Mouse (Mus musculus): ENCODE results near the gene Slc22a14. TPM values are rescaled to one million over a fixed set of nuclear protein-coding genes. Genes with fewer than 3 reads are reported as not detected.

Gene Slc22a14
- polyA plus RNA-seq, 1 experiment, result not detected

- H3K4me1 ChIP-seq (ENCODE audit: control insufficient read depth, insufficient read depth, low read length), result no peaks in the 10 kb centered on the region
- DNase-seq, result no peak
- no peak for TF ChIP-seq CTCF (IDR thresholded peaks at IDR 0.05; ENCODE audit: borderline replicate concordance, insufficient read depth, low read depth, low read length)
- TF ChIP-seq POLR2A (IDR thresholded peaks at IDR 0.05; ENCODE audit: borderline replicate concordance, insufficient read depth, low read length), result no peak
- H3K4me3 ChIP-seq (replicated peaks; ENCODE audit: insufficient read depth, low read depth, low read length), result no peak overlapping the region
- H3K27me3 ChIP-seq (ENCODE audit: control insufficient read depth, insufficient read depth, low read length), result no peaks in the 10 kb centered on the region
- WGBS, result 87% methylated on average over 6 of the region's 6 CpGs
- H3K27ac ChIP-seq (ENCODE audit: insufficient read depth, low read length), result no peak overlapping the region
Observed at GRCm38 (mm10) chr9:119355943-119356342, 9.4 kb downstream of the Slc22a14 start.

GRCm38 (mm10) chr9:119353926-119354325 lies 11.4 kb downstream of the Slc22a14 start:
- no peak for DNase-seq
- WGBS, result 81% methylated on average over 6 of the region's 6 CpGs
- Histone ChIP-seq H3K27ac (ENCODE audit: insufficient read depth, low read length) (no peak overlapping the region), H3K4me1 (ENCODE audit: control insufficient read depth, insufficient read depth, low read length) (no peaks in the 10 kb centered on the region), H3K4me3 (replicated peaks; ENCODE audit: insufficient read depth, low read depth, low read length) (no peak overlapping the region), H3K27me3 (ENCODE audit: control insufficient read depth, insufficient read depth, low read length) (no peaks in the 10 kb centered on the region)
- TF ChIP-seq CTCF (IDR thresholded peaks at IDR 0.05; ENCODE audit: borderline replicate concordance, insufficient read depth, low read depth, low read length), result no peak
- no peak for TF ChIP-seq POLR2A (IDR thresholded peaks at IDR 0.05; ENCODE audit: borderline replicate concordance, insufficient read depth, low read length)

- Histone ChIP-seq H3K4me1 (ENCODE audit: control insufficient read depth, insufficient read depth, low read length) (no peaks in the 10 kb centered on the region), H3K4me3 (replicated peaks; ENCODE audit: insufficient read depth, low read depth, low read length) (no peak overlapping the region), H3K27me3 (ENCODE audit: control insufficient read depth, insufficient read depth, low read length) (no peaks in the 10 kb centered on the region), H3K27ac (ENCODE audit: insufficient read depth, low read length) (no peak overlapping the region)
- TF ChIP-seq CTCF (IDR thresholded peaks at IDR 0.05; ENCODE audit: borderline replicate concordance, insufficient read depth, low read depth, low read length), result peak; percentile 75
- TF ChIP-seq POLR2A (IDR thresholded peaks at IDR 0.05; ENCODE audit: borderline replicate concordance, insufficient read depth, low read length), result no peak
- DNase-seq, result peak; percentile 56 to 66
- 36% methylated on average over 4 of the region's 4 CpGs for WGBS
Observed at GRCm38 (mm10) chr9:119352060-119352459, 13.3 kb downstream of the Slc22a14 start.

GRCm38 (mm10) chr9:119350947-119351705 lies 14.2 kb downstream of the Slc22a14 start:
- 82% methylated on average over 10 of the region's 10 CpGs for WGBS
- TF ChIP-seq CTCF (IDR thresholded peaks at IDR 0.05; ENCODE audit: borderline replicate concordance, insufficient read depth, low read depth, low read length), result no peak
- TF ChIP-seq POLR2A (IDR thresholded peaks at IDR 0.05; ENCODE audit: borderline replicate concordance, insufficient read depth, low read length), result no peak
- DNase-seq, result no peak
- H3K27me3 ChIP-seq (ENCODE audit: control insufficient read depth, insufficient read depth, low read length), result no peaks in the 10 kb centered on the region
- H3K27ac ChIP-seq (ENCODE audit: insufficient read depth, low read length), result no peak overlapping the region
- H3K4me1 ChIP-seq (ENCODE audit: control insufficient read depth, insufficient read depth, low read length), result no peaks in the 10 kb centered on the region
- no peak overlapping the region for H3K4me3 ChIP-seq (replicated peaks; ENCODE audit: insufficient read depth, low read depth, low read length)

GRCm38 (mm10) chr9:119350531-119350930 lies 14.8 kb downstream of the Slc22a14 start:
- H3K27me3 ChIP-seq (ENCODE audit: control insufficient read depth, insufficient read depth, low read length), result no peaks in the 10 kb centered on the region
- 93% methylated on average over 3 of the region's 3 CpGs for WGBS
- H3K4me3 ChIP-seq (replicated peaks; ENCODE audit: insufficient read depth, low read depth, low read length), result no peak overlapping the region
- no peak for DNase-seq
- no peak overlapping the region for H3K27ac ChIP-seq (ENCODE audit: insufficient read depth, low read length)
- TF ChIP-seq CTCF (IDR thresholded peaks at IDR 0.05; ENCODE audit: borderline replicate concordance, insufficient read depth, low read depth, low read length) (no peak), POLR2A (IDR thresholded peaks at IDR 0.05; ENCODE audit: borderline replicate concordance, insufficient read depth, low read length) (no peak)
- no peaks in the 10 kb centered on the region for H3K4me1 ChIP-seq (ENCODE audit: control insufficient read depth, insufficient read depth, low read length)

- Histone ChIP-seq H3K4me3 (replicated peaks; ENCODE audit: insufficient read depth, low read depth, low read length) (no peak overlapping the region), H3K27ac (ENCODE audit: insufficient read depth, low read length) (no peak overlapping the region), H3K27me3 (ENCODE audit: control insufficient read depth, insufficient read depth, low read length) (no peaks in the 10 kb centered on the region), H3K4me1 (ENCODE audit: control insufficient read depth, insufficient read depth, low read length) (peaks cover 9% of the 10 kb centered on the region)
- TF ChIP-seq POLR2A (IDR thresholded peaks at IDR 0.05; ENCODE audit: borderline replicate concordance, insufficient read depth, low read length) (no peak), CTCF (IDR thresholded peaks at IDR 0.05; ENCODE audit: borderline replicate concordance, insufficient read depth, low read depth, low read length) (no peak)
- no peak for DNase-seq
- 79% methylated on average over 8 of the region's 8 CpGs for WGBS
Observed at GRCm38 (mm10) chr9:119346376-119346775, 19.0 kb downstream of the Slc22a14 start.

GRCm38 (mm10) chr9:119342728-119343127 lies 22.6 kb downstream of the Slc22a14 start:
- 84% methylated on average over 7 of the region's 7 CpGs for WGBS
- Histone ChIP-seq H3K27ac (ENCODE audit: insufficient read depth, low read length) (no peak overlapping the region), H3K27me3 (ENCODE audit: control insufficient read depth, insufficient read depth, low read length) (no peaks in the 10 kb centered on the region), H3K4me3 (replicated peaks; ENCODE audit: insufficient read depth, low read depth, low read length) (no peak overlapping the region), H3K4me1 (ENCODE audit: control insufficient read depth, insufficient read depth, low read length) (peaks cover 9% of the 10 kb centered on the region)
- TF ChIP-seq POLR2A (IDR thresholded peaks at IDR 0.05; ENCODE audit: borderline replicate concordance, insufficient read depth, low read length) (no peak), CTCF (IDR thresholded peaks at IDR 0.05; ENCODE audit: borderline replicate concordance, insufficient read depth, low read depth, low read length) (no peak)
- no peak for DNase-seq

Data from cerebellum, adult 2 months (tissue).